Mouse (Mus musculus): ENCODE measurements around the gene Fbxo41.

Gene Fbxo41

DNA sequence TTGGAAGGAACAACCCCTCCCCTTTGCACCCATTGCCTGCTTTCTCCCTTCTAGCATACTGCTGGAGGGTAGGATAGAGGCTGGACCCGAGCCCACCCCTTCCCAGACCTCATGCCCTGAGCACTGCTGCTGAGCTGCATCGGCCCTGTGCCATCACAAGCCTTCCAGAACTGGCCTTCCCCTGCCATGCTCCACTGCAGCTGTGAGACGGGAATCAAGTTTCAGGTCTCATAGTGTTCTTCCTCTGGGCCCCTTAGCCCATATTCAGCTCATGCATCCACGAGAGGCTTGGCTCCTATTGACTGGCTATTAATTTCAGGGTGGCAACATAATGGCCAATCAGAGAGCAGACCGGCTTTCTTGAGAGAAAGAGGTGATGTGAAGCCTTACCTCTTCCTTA is 57.5 kb downstream of the Fbxo41 start:
- no peak for DNase-seq (ENCODE audit: low spot score)

GRCm38 (mm10) chr6:85444266-85444965 is 58.4 kb downstream of the Fbxo41 start:
- DNase-seq (ENCODE audit: low spot score): no peak

DNA sequence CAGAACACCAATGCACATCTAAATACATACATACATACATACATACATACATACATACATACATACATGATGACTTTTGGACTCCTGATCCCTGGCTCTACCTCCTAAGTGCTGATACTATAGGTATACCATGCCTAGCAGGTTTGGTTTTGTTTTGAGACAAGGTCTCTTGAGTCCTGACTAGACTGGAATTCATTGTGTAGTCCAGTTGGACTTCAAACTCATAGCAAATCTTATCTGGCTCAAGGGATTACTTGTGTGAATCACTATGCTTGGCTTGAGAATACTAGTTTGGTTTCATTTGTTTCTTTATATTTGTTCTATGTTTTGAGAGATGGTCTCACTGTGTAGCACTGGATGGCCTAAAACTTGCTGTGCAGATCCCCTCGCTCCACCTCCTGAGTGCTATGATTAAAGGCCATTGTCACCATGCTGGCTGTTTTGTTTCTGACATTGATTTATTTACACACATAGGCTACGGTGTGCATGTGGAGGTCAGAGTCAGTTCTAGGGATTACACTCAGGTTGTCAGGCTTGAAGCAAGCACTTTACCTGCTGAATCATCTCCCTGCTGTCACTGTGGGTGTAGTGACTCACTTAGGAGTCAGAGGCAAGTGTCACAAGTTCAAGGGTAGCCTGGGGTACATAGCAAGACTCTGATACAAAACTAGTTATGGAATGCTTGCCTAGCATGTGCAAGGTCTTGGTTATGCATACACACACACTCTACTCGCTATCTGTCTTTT is 59.1 kb downstream of the Fbxo41 start:
- DNase-seq (ENCODE audit: low spot score): no peak

DNA sequence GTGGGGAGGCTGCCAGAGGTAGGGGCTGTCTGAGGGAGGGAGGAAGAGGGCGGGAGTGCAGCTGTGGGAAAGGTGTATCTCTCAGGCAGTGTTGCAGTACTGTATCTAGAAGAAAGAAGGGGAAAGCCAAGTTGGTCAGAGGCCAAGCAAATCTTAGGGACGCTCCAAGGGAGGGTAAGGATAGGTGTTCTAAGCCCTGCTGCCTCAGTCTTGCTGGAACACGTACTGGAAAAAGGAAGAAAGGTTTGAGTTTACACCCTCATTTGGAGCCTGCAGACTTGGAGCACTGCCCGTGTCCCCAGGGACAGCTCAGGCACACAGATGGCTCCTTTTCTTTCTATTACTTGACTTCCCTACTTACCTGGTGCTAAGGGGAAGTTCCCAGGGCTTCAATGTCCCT is 61.7 kb downstream of the Fbxo41 start:
- DNase-seq (ENCODE audit: low spot score): no peak

- no peak for DNase-seq (ENCODE audit: low spot score)
Measured at GRCm38 (mm10) chr6:85436631-85437030, 66.2 kb downstream of the Fbxo41 start.

- no peak for DNase-seq (ENCODE audit: low spot score)
Measured at GRCm38 (mm10) chr6:85436204-85436603, 66.6 kb downstream of the Fbxo41 start.

GRCm38 (mm10) chr6:85433865-85434264 is 68.9 kb downstream of the Fbxo41 start:
- DNase-seq (ENCODE audit: low spot score): no peak

DNA sequence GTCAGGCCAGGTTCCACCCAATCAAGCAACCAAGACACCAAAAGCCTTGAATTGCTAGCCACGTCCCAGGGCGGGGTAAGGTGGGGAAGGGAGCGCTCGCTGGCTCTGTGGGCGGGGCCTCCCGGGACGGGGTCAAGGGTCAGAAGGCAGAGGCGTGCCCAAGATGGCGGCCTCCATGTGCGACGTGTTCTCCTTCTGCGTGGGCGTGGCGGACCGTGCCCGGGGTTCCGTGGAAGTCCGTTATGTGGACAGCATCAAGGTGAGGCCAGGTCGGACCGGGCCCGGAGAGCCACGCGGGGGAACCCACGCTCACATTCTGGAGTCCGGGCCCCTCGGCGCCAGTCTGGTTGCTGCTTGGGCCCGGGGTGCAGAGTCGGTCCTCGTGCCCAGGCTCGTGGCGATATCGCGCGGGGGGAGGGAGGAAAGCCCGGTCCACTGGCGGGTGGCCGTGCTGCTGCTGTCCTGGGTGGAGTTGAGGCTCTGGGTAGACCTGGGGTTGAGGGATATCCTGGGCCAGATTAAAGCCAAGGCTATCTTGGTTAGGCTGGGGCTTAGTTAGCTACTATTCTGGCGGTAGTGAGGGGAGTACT is 70.9 kb downstream of the Fbxo41 start, which contains the start of gene Smyd5:
TSS of gene Smyd5 (plus strand) at position 148 of the 590 bp plus-strand sequence.
- DNase-seq (ENCODE audit: low spot score): peak; percentile 81

DNA sequence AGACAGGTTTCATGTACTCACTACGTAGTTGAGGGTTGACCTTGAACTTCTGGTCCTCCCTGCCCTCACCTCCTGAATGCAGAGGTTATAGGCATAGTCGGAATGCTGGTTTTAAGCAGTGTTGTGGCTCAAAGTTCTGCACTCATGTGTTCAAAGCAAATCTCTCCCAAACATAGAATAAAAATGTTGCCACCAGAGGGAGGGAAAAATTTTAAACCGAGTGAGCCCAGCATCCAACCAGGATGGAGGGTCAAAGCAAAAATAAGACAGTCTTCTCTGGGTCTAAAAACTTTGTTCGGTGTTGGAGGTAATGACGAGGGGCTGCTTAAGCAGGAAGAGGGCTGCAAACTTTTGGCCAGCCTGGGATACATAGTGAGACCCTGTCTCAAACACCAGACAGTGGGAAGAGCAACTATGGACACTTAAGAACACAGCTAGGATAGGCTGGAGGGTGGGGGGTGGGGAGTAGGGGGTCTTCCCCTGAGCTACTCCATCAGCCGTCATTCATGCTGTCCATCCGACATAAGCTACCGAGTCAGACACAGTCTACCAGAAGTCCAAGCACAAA is 71.4 kb downstream of the Fbxo41 start:
- DNase-seq (ENCODE audit: low spot score): no peak

GRCm38 (mm10) chr6:85423836-85424379 is 78.9 kb downstream of the Fbxo41 start, which contains the start of gene Noto:
Gene Noto, plus strand, starts transcription at chr6:85423886.
- no peak for DNase-seq (ENCODE audit: low spot score)

Data from left cerebral cortex, adult 11 months (tissue).